Mouse (Mus musculus) liver, adult 2 months (tissue): ENCODE results near the gene Atxn7l1. TPM values are rescaled to one million over a fixed set of nuclear protein-coding genes. Genes with fewer than 3 reads are reported as not detected.
A peak's percentile ranks its signal among the peaks of the same experiment; 100 is the strongest.

Experiments used
- DNase-seq: peaks from one replicate; pipeline ENCODE4 v3.0.0-alpha.2; 2011; ENCODE audit warnings: low read depth, low spot score; ENCODE audit errors: extremely low read depth
- H3K27ac ChIP-seq: fragments of 200-500 bp; replicated peaks from 2 replicates; pipeline ENCODE4 v1.5.1; 2012; ENCODE audit warnings: low read depth, mild to moderate bottlenecking, control low read depth, inconsistent platforms, low read length; ENCODE audit not compliant: insufficient read depth
- H3K27me3 ChIP-seq: fragments of 200-500 bp; 2 replicates; pipeline ENCODE4 v1.6.1; 2012; ENCODE audit warnings: mild to moderate bottlenecking, moderate library complexity, low read length, inconsistent platforms; ENCODE audit not compliant: control insufficient read depth, insufficient read depth
- H3K36me3 ChIP-seq: fragments of 200-500 bp; 2 replicates; pipeline ENCODE4 v1.6.1; 2012; ENCODE audit warnings: low read length, inconsistent platforms; ENCODE audit not compliant: control insufficient read depth, insufficient read depth
- H3K4me1 ChIP-seq: fragments of 200-500 bp; 2 replicates; pipeline ENCODE4 v1.6.1; 2011; ENCODE audit warnings: low read length; ENCODE audit not compliant: control insufficient read depth, insufficient read depth
- H3K4me3 ChIP-seq: fragments of 200-500 bp; 2 replicates; pipeline ENCODE4 v1.5.1; 2011; ENCODE audit warnings: low read depth, mild to moderate bottlenecking, control low read depth, low read length, moderate library complexity; ENCODE audit not compliant: insufficient read depth
- H3K79me2 ChIP-seq: fragments of 200-500 bp; 2 replicates; pipeline ENCODE4 v1.6.1; 2012; ENCODE audit warnings: inconsistent platforms, mild to moderate bottlenecking, low read length, moderate library complexity; ENCODE audit not compliant: control insufficient read depth, insufficient read depth
- H3K9ac ChIP-seq: fragments of 200-500 bp; 2 replicates; pipeline ENCODE4 v1.6.1; 2012; ENCODE audit warnings: low read depth, mild to moderate bottlenecking, control low read depth, inconsistent platforms, low read length
- CTCF ChIP-seq: fragments of 200-500 bp; IDR thresholded peaks from 2 replicates; pipeline ENCODE4 v1.5.1; 2011; ENCODE audit warnings: low read depth, low read length, control low read depth
- POLR2A ChIP-seq: fragments of 200-500 bp; IDR thresholded peaks from 2 replicates; pipeline ENCODE4 v1.6.1; 2011; ENCODE audit warnings: low read length, control low read depth; ENCODE audit not compliant: insufficient read depth; ENCODE audit errors: extremely low read depth
- WGBS: fragments of 180-500 bp; shearing (Covaris S2); methylation state at CpG from one replicate; pipeline ENCODE4 v1.1.7; 2018; 5-methylcytosine and 5-hydroxymethylcytosine counted together
- polyA plus RNA-seq: library from polyadenylated mRNA; depleted of rRNA; stranded (reverse); fragments of >200 nt; gene quantifications from 2 replicates; pipeline ENCODE4 v1.2.3, GENCODE M21; 2012
- total RNA-seq: library from RNA; depleted of rRNA; stranded (reverse); fragments of >200 nt; gene quantifications from 2 replicates; pipeline ENCODE4 v1.2.3, GENCODE M21; 2014

Gene Atxn7l1
- total and polyA plus RNA-seq, 2 experiments: 6.1 to 16.2 TPM

DNA sequence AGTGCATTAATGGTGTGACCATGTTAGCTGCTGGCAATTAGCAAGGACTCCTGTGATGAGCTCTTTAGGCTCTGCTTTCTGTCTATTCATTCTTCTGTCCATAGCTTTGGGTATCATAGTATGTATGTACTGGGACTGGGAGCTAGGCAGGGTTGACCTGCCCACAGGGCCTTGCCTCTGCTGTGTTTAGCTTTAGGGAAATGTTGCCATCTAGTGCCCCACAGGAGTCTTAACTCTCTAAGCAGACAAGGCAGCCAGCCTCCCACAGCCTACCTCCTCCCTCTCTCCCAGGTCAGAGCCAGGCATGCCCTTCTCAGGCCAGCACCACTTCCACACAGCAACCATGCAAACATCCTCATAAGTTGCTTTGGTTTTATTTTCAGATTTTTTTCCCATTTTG is 38.0 kb upstream of the Atxn7l1 start:
- Histone ChIP-seq H3K27ac (no peak overlapping the region), H3K4me1 (no peaks in the 10 kb centered on the region), H3K9ac (no peak overlapping the region), H3K27me3 (no peaks in the 10 kb centered on the region), H3K79me2 (no peaks in the 10 kb centered on the region), H3K36me3 (no peaks in the 10 kb centered on the region), H3K4me3 (no peak overlapping the region)
- DNase-seq: peak; percentile 6
- TF ChIP-seq CTCF: peak; percentile 51
- no peak for TF ChIP-seq POLR2A

DNA sequence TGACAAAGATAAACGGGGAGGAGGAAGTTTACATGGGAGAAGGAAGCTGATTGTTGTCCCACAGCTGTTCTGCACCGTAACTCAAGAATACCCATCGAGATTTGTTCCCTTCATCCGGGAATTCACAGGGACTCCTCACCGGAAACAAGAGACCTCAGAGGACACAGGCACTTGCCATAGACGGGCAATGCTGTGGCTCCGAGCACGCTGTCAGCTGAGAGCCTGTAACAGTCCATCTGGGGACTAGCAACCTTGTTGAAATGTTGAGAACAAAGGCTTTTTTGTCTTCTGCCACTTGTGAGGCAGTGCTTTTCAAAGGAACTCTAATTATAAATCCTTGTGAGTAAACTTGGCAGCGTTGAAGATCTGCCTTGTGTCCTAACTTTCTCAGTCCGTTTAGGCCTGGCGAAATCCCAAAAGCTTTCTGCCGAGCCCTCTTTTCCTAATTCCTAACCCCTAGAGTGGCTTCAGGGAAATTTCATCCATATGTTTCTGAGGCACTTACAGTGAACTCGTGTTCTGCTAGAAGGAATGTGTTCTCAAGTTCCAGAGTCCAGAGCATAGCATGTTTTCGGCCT is 36.5 kb upstream of the Atxn7l1 start:
- H3K9ac ChIP-seq: no peak overlapping the region
- DNase-seq: peak; percentile 21

DNA sequence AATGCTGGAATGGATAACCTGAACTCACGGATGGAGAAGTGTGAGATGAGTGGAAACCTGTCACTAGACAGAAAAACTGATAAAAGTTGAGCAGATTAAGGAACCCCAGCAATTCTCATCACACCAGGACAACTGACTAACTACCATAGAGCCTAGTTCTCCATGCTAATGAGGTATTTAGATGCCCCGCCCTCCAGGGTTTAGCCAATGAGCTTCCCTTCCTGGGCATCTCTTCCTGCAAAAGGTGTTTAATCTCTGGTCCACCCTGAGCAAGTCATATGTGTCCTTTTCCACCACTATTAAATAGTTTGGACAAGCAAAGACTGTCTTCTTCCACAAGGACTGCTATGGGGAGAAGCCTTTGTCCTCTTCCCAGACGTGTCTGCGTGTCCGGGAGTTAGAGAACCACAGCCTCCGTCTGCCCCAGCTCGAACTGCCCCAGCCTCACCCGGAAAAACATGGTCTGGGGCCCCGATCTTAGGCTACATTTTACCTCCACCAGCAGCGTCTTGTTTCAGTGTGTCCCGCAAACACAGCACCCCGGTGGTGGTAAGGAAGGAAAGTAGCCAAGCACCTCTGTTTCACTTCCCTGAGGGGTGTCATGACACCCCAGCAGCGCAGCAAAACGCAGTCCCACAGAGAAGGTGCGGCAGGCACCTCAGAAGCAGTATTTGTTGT is 28.7 kb upstream of the Atxn7l1 start:
- H3K4me1 ChIP-seq: no peaks in the 10 kb centered on the region
- no peaks in the 10 kb centered on the region for H3K79me2 ChIP-seq
- H3K27ac ChIP-seq: no peak overlapping the region
- H3K9ac ChIP-seq: no peak overlapping the region
- no peaks in the 10 kb centered on the region for H3K36me3 ChIP-seq
- 45% methylated on average over 15 of the region's 15 CpGs for WGBS
- no peak for DNase-seq
- no peak for TF ChIP-seq POLR2A
- TF ChIP-seq CTCF: no peak
- no peak overlapping the region for H3K4me3 ChIP-seq
- H3K27me3 ChIP-seq: no peaks in the 10 kb centered on the region

More for the DNA sequence above, 36.5 kb upstream of the Atxn7l1 start:
- Histone ChIP-seq H3K27me3 (no peaks in the 10 kb centered on the region), H3K4me3 (no peak overlapping the region), H3K79me2 (no peaks in the 10 kb centered on the region), H3K36me3 (no peaks in the 10 kb centered on the region), H3K4me1 (no peaks in the 10 kb centered on the region), H3K27ac (peak overlapping the region; percentile 27; the same call in 1 of the 2 replicates)
- WGBS: 56% methylated on average over 14 of the region's 14 CpGs
- no peak for TF ChIP-seq CTCF
- TF ChIP-seq POLR2A: no peak

- no peak overlapping the region for H3K27ac ChIP-seq
- H3K9ac ChIP-seq: no peak overlapping the region
- H3K27me3 ChIP-seq: no peaks in the 10 kb centered on the region
- no peak overlapping the region for H3K4me3 ChIP-seq
- TF ChIP-seq POLR2A: no peak
- no peak for TF ChIP-seq CTCF
- H3K36me3 ChIP-seq: no peaks in the 10 kb centered on the region
- no peaks in the 10 kb centered on the region for H3K4me1 ChIP-seq
- WGBS: 67% methylated on average over 9 of the region's 9 CpGs
- H3K79me2 ChIP-seq: no peaks in the 10 kb centered on the region
- no peak for DNase-seq
Measured at GRCm38 (mm10) chr12:33125594-33126227, 21.8 kb upstream of the Atxn7l1 start.

DNA sequence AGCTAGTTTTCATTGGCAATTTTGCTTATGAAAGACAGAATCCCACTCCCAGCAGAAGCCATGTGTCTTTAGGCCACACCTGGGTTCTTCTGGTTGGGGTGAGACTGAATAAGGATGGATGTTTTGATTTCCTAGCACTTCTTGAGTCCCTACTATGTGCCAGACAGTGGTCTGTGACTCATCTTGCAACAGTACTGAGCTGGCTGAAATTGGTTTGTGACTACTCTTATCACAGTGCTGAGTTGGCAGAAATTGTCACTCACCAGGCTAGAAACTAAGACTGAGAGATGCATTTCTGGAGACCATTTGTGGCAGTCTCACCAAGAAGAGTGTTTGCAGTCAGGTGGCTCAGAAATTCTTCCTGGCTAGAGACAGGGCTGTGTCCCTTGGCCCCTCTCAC is 21.2 kb upstream of the Atxn7l1 start:
- Histone ChIP-seq H3K79me2 (no peaks in the 10 kb centered on the region), H3K4me1 (no peaks in the 10 kb centered on the region), H3K4me3 (no peak overlapping the region), H3K36me3 (no peaks in the 10 kb centered on the region), H3K27me3 (no peaks in the 10 kb centered on the region), H3K27ac (no peak overlapping the region), H3K9ac (no peak overlapping the region)
- TF ChIP-seq CTCF (no peak), POLR2A (no peak)
- DNase-seq: no peak

DNA sequence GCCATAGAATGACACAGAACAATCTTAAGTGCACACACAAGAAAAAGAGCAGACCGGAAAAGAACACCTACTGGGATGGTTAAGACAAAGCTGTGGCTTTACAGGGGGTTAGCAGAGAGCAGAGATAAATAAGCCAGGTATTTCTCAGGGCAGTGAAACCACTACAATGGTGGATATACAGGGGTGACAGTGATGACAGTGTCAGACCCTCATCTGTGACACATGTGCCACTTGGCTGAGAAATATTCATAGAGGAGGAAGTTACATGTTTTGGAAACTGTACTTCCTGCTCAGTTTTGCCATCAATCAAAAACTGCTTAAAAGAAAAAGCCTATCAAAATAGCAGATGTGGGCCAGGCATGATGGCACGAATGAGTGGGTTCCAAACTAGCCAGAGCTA is 19.4 kb upstream of the Atxn7l1 start:
- H3K4me1 ChIP-seq: no peaks in the 10 kb centered on the region
- no peaks in the 10 kb centered on the region for H3K27me3 ChIP-seq
- no peak overlapping the region for H3K4me3 ChIP-seq
- no peak overlapping the region for H3K27ac ChIP-seq
- H3K9ac ChIP-seq: no peak overlapping the region
- no peak for DNase-seq
- TF ChIP-seq POLR2A: no peak
- no peak for TF ChIP-seq CTCF
- no peaks in the 10 kb centered on the region for H3K36me3 ChIP-seq
- WGBS: 84% methylated on average over 2 of the region's 2 CpGs
- H3K79me2 ChIP-seq: no peaks in the 10 kb centered on the region
